Mouse (Mus musculus) liver (tissue): ENCODE data around the gene Tmcc3.

ENCODE experiments used
- DNase-seq: peaks from one replicate; pipeline ENCODE4 v3.0.0-alpha.2; 2020; ENCODE audit warnings: mixed read lengths

Gene Tmcc3

DNA sequence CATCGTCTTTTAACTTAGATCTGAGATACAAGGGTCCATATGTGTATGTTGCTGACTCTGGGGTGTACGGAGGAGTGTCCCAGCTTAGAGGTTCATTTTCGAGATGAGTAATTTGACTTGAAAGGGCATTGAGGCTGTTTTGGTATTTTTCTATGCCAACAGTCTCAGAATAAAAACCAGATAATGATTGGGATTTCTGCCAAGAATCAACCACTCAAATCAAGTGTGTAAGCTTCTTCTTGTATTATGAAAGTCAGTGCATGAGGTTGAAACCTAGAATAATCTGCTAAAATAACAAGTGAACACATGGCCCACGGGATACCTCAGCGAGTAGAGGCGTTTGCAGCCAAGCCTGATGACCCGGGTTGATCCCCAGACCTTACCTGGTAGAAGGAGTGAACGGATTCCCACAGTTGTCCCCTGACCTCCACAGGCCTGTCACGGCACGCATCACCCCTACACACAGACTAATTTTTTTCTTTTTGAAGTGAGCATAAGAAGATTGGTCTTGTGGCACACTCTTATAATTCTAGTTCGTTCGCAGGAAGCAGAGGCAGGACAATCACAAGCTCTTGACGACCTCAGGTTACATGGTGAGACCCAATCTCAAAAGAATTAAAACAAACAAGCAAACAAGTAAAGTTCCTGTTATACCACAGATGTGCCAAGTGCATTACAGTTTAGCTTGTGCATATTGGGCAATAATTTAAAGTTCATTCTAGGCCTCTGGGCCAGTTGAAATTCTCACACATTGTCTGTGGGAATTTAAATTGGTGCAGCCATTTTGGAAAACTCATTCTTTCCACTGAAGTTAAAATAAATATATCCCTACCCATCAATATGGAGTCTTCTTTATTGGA lies 165.8 kb downstream of the Tmcc3 start:
- no peak for DNase-seq

- no peak for DNase-seq
Measured at GRCm38 (mm10) chr10:94479646-94480045, 167.9 kb downstream of the Tmcc3 start.

DNA sequence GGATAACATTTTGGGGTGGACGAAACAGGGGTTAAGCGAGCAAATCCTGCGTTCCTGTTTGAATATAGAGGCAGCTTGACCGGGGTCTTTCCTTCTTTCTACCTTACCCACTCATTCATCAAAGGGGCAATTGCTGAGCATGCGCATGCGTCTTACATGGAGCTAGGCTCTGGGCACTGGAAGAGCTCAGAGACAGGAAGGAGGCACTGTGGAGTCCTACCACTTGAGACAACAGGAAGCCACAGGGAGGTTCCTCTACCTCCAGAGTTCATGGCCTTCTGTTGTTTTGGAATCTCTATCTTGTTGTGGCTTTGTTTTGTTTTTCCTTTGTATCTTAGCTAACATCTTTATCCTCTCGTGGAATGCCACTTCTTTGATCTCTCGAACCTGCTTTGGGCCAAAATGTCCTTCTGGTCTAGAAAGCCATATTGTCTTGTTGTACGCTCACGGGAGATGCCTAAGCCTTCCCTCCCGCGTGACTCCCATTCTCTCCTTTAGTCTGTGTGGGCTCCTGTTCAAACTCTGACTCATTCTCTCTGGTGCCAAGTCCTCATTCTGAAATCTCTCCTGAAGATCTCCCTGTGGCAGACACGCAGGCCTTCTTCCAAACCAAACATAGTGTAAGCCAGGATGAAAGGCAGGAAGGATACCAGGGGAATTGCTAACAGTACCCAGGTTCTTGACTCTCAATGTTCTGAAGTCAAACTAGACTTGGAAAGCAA lies 168.8 kb downstream of the Tmcc3 start:
- DNase-seq: no peak

- DNase-seq: no peak
Measured at GRCm38 (mm10) chr10:94481613-94482012, 169.9 kb downstream of the Tmcc3 start.

GRCm38 (mm10) chr10:94486179-94486578 lies 174.4 kb downstream of the Tmcc3 start:
- DNase-seq: no peak

DNA sequence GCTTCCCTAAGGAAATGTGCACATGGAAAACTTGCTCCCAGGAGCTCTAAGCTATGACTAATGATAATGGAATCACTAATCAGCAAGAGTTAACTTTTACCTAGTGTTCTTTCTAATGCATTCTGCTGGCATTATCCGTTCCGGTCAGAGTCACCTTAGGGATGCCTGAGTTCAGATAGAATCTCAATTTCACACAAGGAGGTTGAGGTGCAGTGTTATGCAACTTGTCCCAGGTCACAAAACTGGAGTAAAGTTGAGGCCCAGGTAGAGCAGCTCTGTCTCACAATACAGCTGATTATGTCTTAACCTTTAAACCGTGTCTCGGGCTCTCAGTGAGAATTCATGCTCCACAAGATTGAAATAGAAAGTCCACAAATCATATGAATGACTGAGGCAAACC lies 177.8 kb downstream of the Tmcc3 start:
- no peak for DNase-seq

- DNase-seq: no peak
Measured at GRCm38 (mm10) chr10:94491006-94491405, 179.3 kb downstream of the Tmcc3 start.

- DNase-seq: peak; percentile 30
Measured at GRCm38 (mm10) chr10:94494403-94494846, 182.7 kb downstream of the Tmcc3 start.

- DNase-seq: no peak
Measured at GRCm38 (mm10) chr10:94495496-94496235, 183.9 kb downstream of the Tmcc3 start.

- DNase-seq: no peak
Measured at GRCm38 (mm10) chr10:94496826-94497440, 185.2 kb downstream of the Tmcc3 start.

- no peak for DNase-seq
Measured at GRCm38 (mm10) chr10:94500210-94500876, 188.6 kb downstream of the Tmcc3 start.

DNA sequence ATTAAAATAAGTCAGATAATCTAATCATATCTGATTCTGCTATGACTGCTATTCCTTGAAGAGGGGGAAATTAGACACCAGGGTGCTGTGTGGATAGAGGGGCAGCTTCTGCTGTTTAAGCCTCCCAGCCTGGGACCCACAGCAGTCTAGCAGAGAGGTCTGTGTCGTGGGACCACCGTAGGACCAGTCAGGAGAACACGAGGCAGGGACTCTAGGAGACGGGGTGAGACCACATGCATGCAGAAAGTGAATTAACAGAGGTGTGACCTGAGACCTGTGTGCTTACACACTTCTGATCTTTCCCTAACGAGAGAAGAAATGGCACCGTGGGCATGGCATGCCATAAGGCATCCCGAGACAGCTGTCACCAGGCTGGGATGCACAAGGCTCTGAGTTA lies 189.1 kb downstream of the Tmcc3 start:
- DNase-seq: no peak

GRCm38 (mm10) chr10:94501796-94502195 lies 190.0 kb downstream of the Tmcc3 start:
- DNase-seq: no peak

- DNase-seq: no peak
Measured at GRCm38 (mm10) chr10:94505248-94505772, 193.6 kb downstream of the Tmcc3 start.

DNA sequence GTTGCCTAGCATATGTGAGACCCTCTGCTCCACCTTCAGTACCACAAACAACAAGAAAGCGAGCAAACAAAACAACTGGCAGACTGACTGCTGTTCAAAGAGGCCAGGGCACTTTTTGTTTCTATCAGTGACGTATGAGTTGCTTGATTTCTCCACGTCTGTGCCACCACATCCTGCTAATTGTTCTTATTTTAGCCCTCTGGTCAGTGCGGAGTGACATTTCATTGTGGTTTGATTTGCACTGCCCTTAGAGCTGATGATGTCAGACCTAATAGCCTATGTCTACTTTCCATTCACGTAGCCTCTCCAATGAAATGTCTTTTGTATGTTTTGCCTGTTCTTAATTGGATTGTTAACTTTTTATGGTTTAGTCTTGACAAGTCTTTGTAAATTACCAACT lies 197.1 kb downstream of the Tmcc3 start:
- DNase-seq: no peak

DNA sequence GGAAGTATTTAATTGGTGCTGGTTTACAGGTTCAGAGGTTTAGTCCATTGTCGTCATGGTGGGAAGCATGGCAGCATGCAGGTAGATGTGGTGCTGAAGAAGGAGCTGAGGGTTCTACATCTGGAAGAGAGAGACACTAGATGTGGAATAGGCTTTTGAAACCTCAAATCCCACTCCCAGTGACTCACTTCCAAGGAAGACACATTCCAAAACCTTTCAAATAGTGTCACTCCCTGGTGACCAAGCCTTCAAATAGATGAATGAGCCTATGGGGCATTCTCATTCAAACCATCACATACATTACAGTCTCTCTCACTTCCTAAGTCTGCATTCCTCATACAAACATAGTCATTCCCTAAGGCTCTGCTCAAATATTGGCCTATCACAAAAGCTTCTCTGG lies 201.0 kb downstream of the Tmcc3 start:
- no peak for DNase-seq

DNA sequence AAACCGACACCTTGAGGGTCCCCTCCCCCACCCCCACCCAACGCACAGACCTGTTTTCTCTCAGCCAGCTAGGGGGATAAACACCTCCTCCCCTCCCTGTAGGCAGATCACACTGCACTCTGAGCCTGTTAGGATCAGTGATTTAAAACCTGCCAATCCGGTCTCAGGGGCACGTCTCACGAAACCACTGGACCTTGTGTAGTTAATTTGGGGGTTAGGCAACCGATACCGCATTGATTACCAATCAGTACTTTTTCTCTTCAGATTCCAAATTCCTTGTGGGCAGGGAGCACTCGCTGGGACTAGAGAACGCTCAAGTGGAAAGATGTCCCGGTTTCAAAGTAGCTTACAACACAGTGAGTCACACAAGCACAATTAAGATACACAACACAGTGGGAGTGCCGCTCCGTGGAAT lies 202.3 kb downstream of the Tmcc3 start:
- no peak for DNase-seq

DNA sequence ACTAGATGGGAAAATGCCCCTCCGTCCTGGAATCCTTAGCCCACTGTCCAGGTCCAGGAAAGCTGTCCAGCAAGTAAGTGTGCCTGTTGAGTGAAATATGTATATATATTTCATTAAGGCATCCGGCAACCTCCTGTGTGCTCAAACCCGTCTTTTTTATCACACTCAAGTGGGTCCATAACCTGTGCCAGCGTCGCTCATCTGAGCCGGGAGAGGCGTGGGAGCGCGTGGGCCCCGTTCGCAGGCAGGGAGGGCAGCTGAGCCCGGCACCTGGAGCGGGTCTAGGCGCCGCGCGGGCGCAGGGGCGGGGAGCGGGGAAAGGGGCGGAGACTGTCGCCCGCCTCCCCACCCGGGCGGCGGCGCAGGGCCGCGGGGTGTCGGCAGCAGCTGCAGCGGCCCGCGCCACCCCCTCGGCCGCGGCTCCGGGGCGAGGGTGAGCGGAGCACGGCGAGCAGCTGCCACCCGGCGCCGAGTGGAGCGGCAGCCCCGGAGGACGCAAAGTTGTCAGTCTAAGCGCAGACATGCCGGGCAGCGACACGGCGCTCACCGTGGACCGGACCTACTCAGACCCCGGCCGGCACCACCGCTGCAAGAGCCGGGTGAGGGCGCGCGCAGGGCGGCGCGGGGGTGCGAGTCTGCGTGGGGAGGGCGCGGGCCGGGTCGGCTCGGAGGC lies 202.9 kb downstream of the Tmcc3 start:
- peak; percentile 73 for DNase-seq

DNA sequence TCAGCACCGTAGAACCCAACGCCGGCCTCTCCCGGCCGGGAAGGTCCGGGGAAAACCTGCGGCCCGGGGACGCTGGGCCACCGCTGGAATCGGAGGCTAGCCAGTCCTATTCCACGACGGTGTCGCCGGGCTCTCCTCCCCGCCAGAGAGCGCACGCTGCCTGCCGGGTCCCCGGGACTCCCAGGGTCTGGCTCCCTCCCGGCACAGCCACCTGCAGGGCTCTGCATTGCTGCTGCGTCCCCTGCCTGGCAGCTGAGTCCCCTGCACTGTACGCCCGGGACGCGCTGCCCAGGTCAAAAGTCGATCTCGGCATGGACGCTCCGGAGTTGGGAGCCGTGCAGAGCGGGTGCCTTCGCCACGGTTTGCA lies 203.4 kb downstream of the Tmcc3 start:
- peak; percentile 74 for DNase-seq

DNA sequence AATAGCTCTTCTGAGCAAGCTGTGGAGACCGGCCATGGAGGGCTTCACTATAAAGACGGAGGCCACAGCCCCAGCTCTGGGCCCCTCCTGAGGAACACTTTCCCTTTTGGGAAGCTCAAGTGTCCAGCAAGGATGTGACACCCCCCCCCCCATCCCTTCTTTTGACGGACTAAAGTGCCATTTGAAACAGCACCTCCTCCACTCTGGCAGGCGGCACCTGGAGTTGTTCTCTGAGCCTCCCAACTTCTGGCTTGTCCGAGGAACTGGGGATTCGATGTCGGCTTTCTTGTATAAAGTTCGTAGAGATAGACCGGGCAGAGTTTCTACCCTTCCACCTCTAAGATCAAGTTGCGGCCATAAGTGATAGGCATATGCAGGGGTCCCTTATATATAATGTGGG lies 203.8 kb downstream of the Tmcc3 start:
- no peak for DNase-seq

DNA sequence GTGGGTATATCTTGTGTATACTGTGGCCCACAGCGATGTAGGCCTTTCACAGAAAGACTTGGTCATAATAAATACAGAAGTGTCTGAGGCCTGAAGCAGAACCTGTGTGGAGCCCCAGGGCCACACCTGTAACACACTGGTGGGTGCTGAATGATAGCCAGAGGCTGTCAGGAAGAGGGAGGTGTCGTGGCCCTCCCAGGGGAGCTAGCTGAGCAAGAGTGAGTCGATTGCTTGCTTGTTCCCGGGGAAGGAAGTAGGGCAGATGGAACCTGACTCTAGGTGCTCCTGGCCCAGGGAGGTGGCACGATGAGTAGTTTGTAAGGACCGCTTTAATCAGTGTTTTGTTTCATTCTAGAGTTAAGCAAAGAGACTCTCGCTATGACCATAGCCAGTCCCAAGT lies 208.1 kb downstream of the Tmcc3 start:
- peak; percentile 44 for DNase-seq
